Mouse (Mus musculus) forebrain, embryonic 10.5 days (tissue): ENCODE data around the gene Sf3b6. TPM values are rescaled to one million over a fixed set of nuclear protein-coding genes. Genes with fewer than 3 reads are reported as not detected.
"Not testable (repeated sequence)": the region's sequence is repeated elsewhere in the genome, so short reads cannot be mapped to it uniquely, and the experiment has no call there.

Source experiments
- DNase-seq: peaks from one replicate; pipeline ENCODE4 v3.0.0-alpha.2; 2017; ENCODE audit warnings: low spot score; ENCODE audit errors: extremely low spot score
- H3K27ac ChIP-seq: fragments of 300-500 bp; sonication (generic); 2 replicates; pipeline ENCODE4 v1.5.1; 2016; ENCODE audit warnings: mild to moderate bottlenecking
- H3K27me3 ChIP-seq: fragments of 300-500 bp; sonication (generic); 2 replicates; pipeline ENCODE4 v1.6.1; 2016; ENCODE audit warnings: mild to moderate bottlenecking; ENCODE audit not compliant: poor library complexity, severe bottlenecking
- H3K36me3 ChIP-seq: fragments of 300-500 bp; sonication (generic); replicated peaks from 2 replicates; pipeline ENCODE4 v1.6.1; 2016; ENCODE audit warnings: mild to moderate bottlenecking, moderate library complexity
- H3K4me1 ChIP-seq: fragments of 300-500 bp; sonication (generic); 2 replicates; pipeline ENCODE4 v1.6.1; 2016
- H3K4me3 ChIP-seq: fragments of 300-500 bp; sonication (generic); 2 replicates; pipeline ENCODE4 v1.5.1; 2016; ENCODE audit warnings: mild to moderate bottlenecking, moderate library complexity
- H3K9me3 ChIP-seq: fragments of 300-500 bp; sonication (generic); 2 replicates; pipeline ENCODE4 v1.6.1; 2016; ENCODE audit warnings: mild to moderate bottlenecking, moderate library complexity
- WGBS: fragments of 180-500 bp; shearing (Covaris S2); methylation state at CpG from one replicate; pipeline ENCODE4 v1.1.7; 2016; 5-methylcytosine and 5-hydroxymethylcytosine counted together
- polyA plus RNA-seq: library from polyadenylated mRNA; unstranded; fragments of >200 nt; fragmentation: Nextera tagmentation; extraction: Ambion mirVana; gene quantifications from 2 replicates; pipeline ENCODE4 v1.2.1, GENCODE M21; 2016

Sf3b6 gene
- polyA plus RNA-seq, 1 experiment from 2014 or later, result 331 TPM

GRCm38 (mm10) chr12:4793718-4794117 lies 23.6 kb upstream of the Sf3b6 start:
- no peak for DNase-seq
- H3K4me1 ChIP-seq, result no peaks in the 10 kb centered on the region
- H3K9me3 ChIP-seq, result no peaks in the 10 kb centered on the region
- no peaks in the 10 kb centered on the region for H3K27me3 ChIP-seq
- 73% methylated on average over 1 of the region's 1 CpGs for WGBS
- no peak overlapping the region for H3K27ac ChIP-seq
- H3K4me3 ChIP-seq, result no peak overlapping the region
- H3K36me3 ChIP-seq, result no peaks in the 10 kb centered on the region

GRCm38 (mm10) chr12:4797471-4797870 lies 19.9 kb upstream of the Sf3b6 start:
- not testable (repeated sequence) for H3K27me3 ChIP-seq, H3K36me3 ChIP-seq, H3K4me1 ChIP-seq, H3K27ac ChIP-seq, H3K4me3 ChIP-seq, DNase-seq
- 79% methylated on average over 6 of the region's 6 CpGs for WGBS
- H3K9me3 ChIP-seq, result peaks cover 15% of the 10 kb centered on the region

DNA sequence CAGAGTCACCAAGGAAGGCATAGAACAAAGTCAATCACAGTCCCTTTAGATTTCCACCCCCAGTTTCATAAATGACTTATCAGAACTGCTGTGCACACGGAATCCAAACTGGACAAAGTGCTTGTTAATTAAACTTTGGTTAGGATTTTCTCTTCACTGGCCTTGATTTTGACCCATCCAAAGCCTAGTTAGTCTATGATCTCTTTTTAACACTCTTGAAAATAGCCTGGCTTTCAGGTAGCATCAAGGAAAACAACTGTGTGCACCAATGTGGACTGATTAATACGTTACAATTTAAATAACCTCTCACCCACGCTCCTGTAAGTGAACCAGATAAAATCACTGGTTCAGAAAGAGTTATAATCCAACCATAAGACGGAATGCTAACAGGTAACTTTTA lies 6.3 kb upstream of the Sf3b6 start:
- WGBS, result 89% methylated on average over 4 of the region's 4 CpGs
- no peak for DNase-seq
- Histone ChIP-seq H3K27me3 (no peaks in the 10 kb centered on the region), H3K9me3 (peaks cover 3% of the 10 kb centered on the region; the same call in 1 of the 2 replicates), H3K36me3 (no peaks in the 10 kb centered on the region), H3K27ac (no peak overlapping the region), H3K4me1 (no peaks in the 10 kb centered on the region), H3K4me3 (no peak overlapping the region)

DNA sequence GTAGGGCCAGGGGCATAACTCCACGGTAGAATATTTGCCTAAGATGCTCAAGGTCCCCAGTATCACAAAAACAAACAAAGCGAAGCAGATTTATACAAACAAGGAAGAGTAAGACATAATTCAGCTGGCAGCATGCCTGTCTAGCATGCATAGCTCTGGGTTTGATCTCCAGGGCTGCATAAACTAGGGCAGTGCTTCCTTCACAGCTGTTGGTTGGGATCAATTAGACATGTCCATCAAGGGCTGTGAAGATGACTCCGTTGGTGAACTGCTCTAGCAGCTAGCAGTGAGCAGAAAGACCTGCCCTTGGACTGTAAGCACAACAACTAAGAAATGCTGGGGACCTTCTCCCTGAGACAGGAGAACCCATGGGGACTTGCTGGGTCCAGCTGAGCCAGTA lies 5.6 kb upstream of the Sf3b6 start:
- Histone ChIP-seq H3K27me3 (no peaks in the 10 kb centered on the region), H3K4me1 (peaks cover 4% of the 10 kb centered on the region), H3K9me3 (peaks cover 3% of the 10 kb centered on the region; the same call in 1 of the 2 replicates), H3K27ac (no peak overlapping the region), H3K36me3 (no peaks in the 10 kb centered on the region), H3K4me3 (no peak overlapping the region)
- 76% methylated on average over 3 of the region's 3 CpGs for WGBS
- no peak for DNase-seq

DNA sequence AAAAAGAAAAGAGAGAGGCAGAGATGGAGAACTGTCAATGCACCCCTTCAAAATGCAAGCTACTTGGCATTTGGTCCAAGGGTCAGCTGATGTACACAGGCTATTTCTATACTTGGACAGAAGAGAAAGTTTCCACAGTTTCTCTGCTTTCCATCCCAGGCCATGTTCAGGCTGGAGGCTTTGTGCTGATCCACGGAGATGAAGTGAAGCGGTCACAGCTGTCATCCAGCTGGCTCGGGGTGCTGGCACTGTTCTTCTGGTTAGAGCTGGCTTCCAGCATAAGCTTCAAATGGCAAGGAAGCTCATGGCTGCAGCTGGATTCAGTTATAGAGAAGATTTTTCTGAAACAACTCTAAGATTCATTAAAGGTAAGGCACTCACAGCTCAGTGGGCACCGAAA lies 3.7 kb upstream of the Sf3b6 start:
- Histone ChIP-seq H3K36me3 (no peaks in the 10 kb centered on the region), H3K9me3 (peaks cover 3% of the 10 kb centered on the region; the same call in 1 of the 2 replicates), H3K4me3 (no peak overlapping the region), H3K27ac (no peak overlapping the region), H3K27me3 (no peaks in the 10 kb centered on the region), H3K4me1 (peaks cover 16% of the 10 kb centered on the region)
- WGBS, result 89% methylated on average over 4 of the region's 4 CpGs
- no peak for DNase-seq

- Histone ChIP-seq H3K9me3 (no peaks in the 10 kb centered on the region), H3K4me1 (peaks cover 21% of the 10 kb centered on the region), H3K36me3 (peaks cover 20% of the 10 kb centered on the region), H3K4me3 (peak overlapping the region; percentile 87), H3K27ac (peak overlapping the region; percentile 89), H3K27me3 (no peaks in the 10 kb centered on the region)
- no peak for DNase-seq
- WGBS, result 11% methylated on average over 24 of the region's 24 CpGs
Observed at GRCm38 (mm10) chr12:4816680-4817360, 524 bp upstream of the Sf3b6 start.

DNA sequence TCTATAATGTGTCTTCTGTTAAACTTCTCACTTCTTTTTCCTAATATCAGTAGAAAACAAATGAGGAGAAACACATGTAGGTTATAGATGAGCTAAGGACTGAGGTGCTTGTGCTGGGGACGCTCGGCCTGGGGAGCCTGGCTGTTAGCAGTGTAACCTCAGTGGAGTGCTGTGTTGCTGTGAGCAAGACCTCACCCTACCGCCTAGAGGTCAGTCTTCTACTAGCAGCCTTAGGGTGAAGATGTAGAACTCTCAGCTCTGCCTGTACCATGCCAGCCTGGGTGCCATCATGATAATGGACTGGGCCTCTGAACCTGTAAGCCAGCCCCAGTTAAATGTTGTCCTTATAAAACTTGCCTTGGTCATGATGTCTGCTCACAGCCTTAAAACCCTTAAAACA lies 9.9 kb downstream of the Sf3b6 start:
- H3K4me1 ChIP-seq, result no peaks in the 10 kb centered on the region
- no peaks in the 10 kb centered on the region for H3K9me3 ChIP-seq
- H3K36me3 ChIP-seq, result peaks cover 94% of the 10 kb centered on the region
- H3K27me3 ChIP-seq, result no peaks in the 10 kb centered on the region
- no peak overlapping the region for H3K4me3 ChIP-seq
- WGBS, result 77% methylated on average over 3 of the region's 3 CpGs
- DNase-seq, result no peak
- H3K27ac ChIP-seq, result no peak overlapping the region

DNA sequence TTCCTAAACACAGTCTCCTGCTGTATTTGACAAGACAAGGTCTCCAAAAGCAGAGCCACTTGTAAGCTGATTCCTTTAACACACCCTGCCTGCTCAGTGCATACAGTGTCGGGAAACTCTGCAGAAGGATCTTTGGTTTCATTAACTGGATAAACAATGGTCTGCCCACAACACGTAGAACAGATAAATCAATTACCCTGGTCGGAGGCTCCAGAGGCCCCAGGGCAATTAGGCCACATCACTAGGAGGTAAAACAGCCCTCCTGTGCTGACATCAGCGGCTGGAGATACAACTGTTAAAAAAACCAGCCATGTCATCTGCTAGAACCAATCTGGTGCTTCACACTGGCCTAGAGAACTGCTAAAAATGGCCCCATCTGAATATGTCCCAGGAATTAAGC lies 19.6 kb downstream of the Sf3b6 start:
- no peak overlapping the region for H3K27ac ChIP-seq
- WGBS, result 55% methylated on average over 4 of the region's 4 CpGs
- no peak for DNase-seq
- no peaks in the 10 kb centered on the region for H3K9me3 ChIP-seq
- no peak overlapping the region for H3K4me3 ChIP-seq
- H3K36me3 ChIP-seq, result peaks cover 5% of the 10 kb centered on the region
- peaks cover 18% of the 10 kb centered on the region for H3K4me1 ChIP-seq
- H3K27me3 ChIP-seq, result peaks cover 24% of the 10 kb centered on the region

- Histone ChIP-seq H3K27me3 (peaks cover 34% of the 10 kb centered on the region), H3K9me3 (no peaks in the 10 kb centered on the region), H3K4me1 (peaks cover 32% of the 10 kb centered on the region), H3K27ac (no peak overlapping the region), H3K4me3 (0 out of 2 replicates have a peak overlapping the region, but pooled peaks have one; percentile 89), H3K36me3 (no peaks in the 10 kb centered on the region)
- 60% methylated on average over 6 of the region's 6 CpGs for WGBS
- no peak for DNase-seq
Observed at GRCm38 (mm10) chr12:4840010-4840409, 22.7 kb downstream of the Sf3b6 start.

DNA sequence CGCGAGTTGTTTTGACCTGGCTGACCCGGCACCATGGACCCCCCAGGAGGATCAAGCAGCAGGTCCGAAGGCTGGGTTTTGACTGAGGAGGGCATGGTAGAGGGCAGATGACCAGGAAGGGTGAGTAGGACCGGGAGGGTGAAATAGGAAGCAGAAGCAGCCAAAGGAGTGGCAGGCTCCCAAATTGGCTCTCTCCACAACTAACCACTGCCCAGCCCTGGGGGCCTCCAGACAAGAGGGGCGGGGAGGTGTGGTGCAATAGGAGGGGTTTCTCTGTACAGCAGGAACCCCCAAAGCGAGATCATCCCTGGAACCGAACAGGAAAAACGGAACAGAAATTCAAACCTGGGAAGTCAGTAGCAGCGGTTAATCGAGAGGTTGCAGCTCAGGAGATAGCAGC lies 23.4 kb downstream of the Sf3b6 start:
- Histone ChIP-seq H3K36me3 (no peaks in the 10 kb centered on the region), H3K27ac (peak overlapping the region; percentile 84), H3K9me3 (no peaks in the 10 kb centered on the region), H3K4me3 (peak overlapping the region; percentile 89), H3K27me3 (peaks cover 34% of the 10 kb centered on the region), H3K4me1 (peaks cover 32% of the 10 kb centered on the region)
- peak; percentile 22 for DNase-seq
- WGBS, result 2% methylated on average over 11 of the region's 11 CpGs

GRCm38 (mm10) chr12:4841392-4841887 lies 24.1 kb downstream of the Sf3b6 start, which contains the start of gene Fkbp1b:
TSS of gene Fkbp1b (minus strand) at chr12:4841591.
- H3K36me3 ChIP-seq, result peaks cover 2% of the 10 kb centered on the region; the same call in 1 of the 2 replicates
- H3K4me1 ChIP-seq, result peaks cover 32% of the 10 kb centered on the region
- under 1% methylated on average over 37 of the region's 37 CpGs for WGBS
- peaks cover 34% of the 10 kb centered on the region for H3K27me3 ChIP-seq
- H3K27ac ChIP-seq, result peak within 1 kb of the TSS; percentile 84
- DNase-seq, result peak; percentile 74
- peak within 1 kb of the TSS; percentile 89 for H3K4me3 ChIP-seq
- no peaks in the 10 kb centered on the region for H3K9me3 ChIP-seq

DNA sequence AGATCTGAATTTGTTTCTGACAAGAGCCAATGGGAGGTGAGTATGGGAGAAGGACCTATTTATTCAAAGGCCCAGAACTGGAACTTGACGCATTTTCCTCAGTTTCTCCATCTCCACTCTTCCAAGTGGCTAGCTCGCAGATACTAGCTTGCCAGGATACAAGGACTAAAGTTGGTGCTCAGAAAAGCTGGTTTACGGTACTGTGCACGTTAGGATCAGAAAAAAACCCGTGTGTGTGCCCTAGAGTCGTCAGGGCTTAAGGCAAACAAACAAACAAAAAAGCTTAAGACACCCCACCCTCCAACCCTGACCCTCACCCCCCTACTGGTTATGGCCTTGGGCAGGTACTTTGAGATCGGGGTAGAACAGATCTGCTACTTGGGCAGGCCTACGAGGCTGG lies 25.1 kb downstream of the Sf3b6 start:
- peaks cover 32% of the 10 kb centered on the region for H3K4me1 ChIP-seq
- no peak for DNase-seq
- 88% methylated on average over 8 of the region's 8 CpGs for WGBS
- H3K9me3 ChIP-seq, result no peaks in the 10 kb centered on the region
- no peak overlapping the region for H3K4me3 ChIP-seq
- H3K27me3 ChIP-seq, result peaks cover 34% of the 10 kb centered on the region
- peaks cover 6% of the 10 kb centered on the region for H3K36me3 ChIP-seq
- H3K27ac ChIP-seq, result no peak overlapping the region

GRCm38 (mm10) chr12:4842890-4843597 lies 25.7 kb downstream of the Sf3b6 start, which contains the start of gene Wdcp:
TSS of gene Wdcp (plus strand) at chr12:4843303.
- peak within 1 kb of the TSS; percentile 89 for H3K4me3 ChIP-seq
- peaks cover 34% of the 10 kb centered on the region for H3K27me3 ChIP-seq
- peaks cover 6% of the 10 kb centered on the region for H3K36me3 ChIP-seq
- DNase-seq, result peak; percentile 90
- peak within 1 kb of the TSS; percentile 86 for H3K27ac ChIP-seq
- peaks cover 32% of the 10 kb centered on the region for H3K4me1 ChIP-seq
- WGBS, result under 1% methylated on average over 30 of the region's 30 CpGs
- H3K9me3 ChIP-seq, result no peaks in the 10 kb centered on the region
